Comparison of ENCODE assay signal across 9 mouse cellular contexts in genomic region chr2:65846000-65846755, GRCm38 (mm10). TPM values are rescaled to one million over a fixed set of nuclear protein-coding genes. Genes with fewer than 3 reads are reported as not detected.
DNase-seq lines count a peak whose midpoint lies in the region; ATAC-seq lines count a peak whose summit lies in the region.
"Had no signal": no experiment of that assay in that cellular context is flagged by ENCODE, and none has a peak within 500 bp of the region (broad histone marks: within the 10 kb centered on the region; RNA-seq: fewer than 3 reads in every experiment).

No protein-coding gene starts in this region.

- no peak for ATAC-seq in embryonic facial prominence, embryonic 11.5 days (replicated peaks; ENCODE audit: insufficient number of reproducible peaks, low FRiP score, low TSS enrichment, low read depth)
- no peak; the same call in 1 of the 2 replicates for ATAC-seq in hindbrain, embryonic 14.5 days (ENCODE audit: low FRiP score)
- no peak for ATAC-seq in midbrain, embryonic 16.5 days
- no peak for ATAC-seq in granulocyte monocyte progenitor cell, adult 5-6 weeks (replicated peaks; ENCODE audit: poor library complexity, severe bottlenecking)

- H3K4me1 ChIP-seq in embryonic facial prominence, embryonic 11.5 days (ENCODE audit: control insufficient read depth, insufficient read depth, low read length): no peaks in the 10 kb centered on the region
- H3K4me1 ChIP-seq in hindbrain, embryonic 14.5 days (replicated peaks; ENCODE audit: control insufficient read depth, insufficient read depth, low read length): peaks cover 15% of the 10 kb centered on the region
- H3K4me1 ChIP-seq in midbrain, embryonic 16.5 days (ENCODE audit: control insufficient read depth, insufficient read depth, low read length): peaks cover 7% of the 10 kb centered on the region

- H3K36me3 ChIP-seq in embryonic facial prominence, embryonic 11.5 days (replicated peaks; ENCODE audit: control insufficient read depth, insufficient read depth, low read depth, low read length): no peaks in the 10 kb centered on the region
- no peaks in the 10 kb centered on the region for H3K36me3 ChIP-seq in hindbrain, embryonic 14.5 days (replicated peaks; ENCODE audit: control insufficient read depth, insufficient read depth)
- H3K36me3 ChIP-seq in midbrain, embryonic 16.5 days (ENCODE audit: control insufficient read depth, insufficient read depth, low read length): no peaks in the 10 kb centered on the region

- WGBS in embryonic facial prominence, embryonic 11.5 days: 2% methylated on average over 22 of the region's 22 CpGs
- under 1% methylated on average over 22 of the region's 22 CpGs for WGBS in hindbrain, embryonic 14.5 days
- WGBS in midbrain, embryonic 16.5 days: under 1% methylated on average over 22 of the region's 22 CpGs

- peak overlapping the region; percentile 39 for H3K4me3 ChIP-seq in embryonic facial prominence, embryonic 11.5 days (ENCODE audit: low read depth, low read length)
- peak overlapping the region; percentile 47 for H3K4me3 ChIP-seq in hindbrain, embryonic 14.5 days (replicated peaks; ENCODE audit: low read length)
- peak overlapping the region; percentile 46 for H3K4me3 ChIP-seq in midbrain, embryonic 16.5 days (ENCODE audit: low read depth, low read length)

- H3K27ac ChIP-seq in embryonic facial prominence, embryonic 11.5 days (replicated peaks; ENCODE audit: low read depth, low read length): no peak overlapping the region
- H3K27ac ChIP-seq in hindbrain, embryonic 14.5 days: peak overlapping the region; percentile 85
- H3K27ac ChIP-seq in midbrain, embryonic 16.5 days (ENCODE audit: low read length): peak overlapping the region; percentile 85

- intact Hi-C loops in left cerebral cortex, postnatal 25 days (cut with DNase I): loop anchor here (5.0 kb wide), 2 partner anchors 54 to 86 kb away; no protein-coding TSS in a partner anchor
- intact Hi-C loops in left cerebral cortex, postnatal 10 days (cut with DNase I): loop anchor here (2.0 to 5.0 kb wide), 2 partner anchors 51 to 85 kb away; no protein-coding TSS in a partner anchor

- H3K9me3 ChIP-seq in embryonic facial prominence, embryonic 11.5 days (replicated peaks; ENCODE audit: control insufficient read depth, low read length): no peaks in the 10 kb centered on the region
- H3K9me3 ChIP-seq in hindbrain, embryonic 14.5 days (ENCODE audit: control insufficient read depth, low read length): no peaks in the 10 kb centered on the region
- H3K9me3 ChIP-seq in midbrain, embryonic 16.5 days (replicated peaks; ENCODE audit: control insufficient read depth, low read length, poor library complexity, severe bottlenecking): no peaks in the 10 kb centered on the region

- peak; percentile 31 to 44 for DNase-seq in left cerebral cortex, postnatal 25 days (ENCODE audit: low spot score in 2 of 2)
- no peak for DNase-seq in left cerebral cortex, postnatal 10 days (ENCODE audit: extremely low spot score in 1 of 2, low spot score in 2 of 2)
- peak; percentile 52 for DNase-seq in embryonic facial prominence, embryonic 11.5 days (ENCODE audit: low spot score)
- DNase-seq in hindbrain, embryonic 14.5 days (ENCODE audit: low spot score): peak; percentile 66
- DNase-seq in frontal cortex, postnatal 14 days (ENCODE audit: low spot score in 2 of 2): no peak
- DNase-seq in kidney, adult 9 months: no peak

- H3K4me2 ChIP-seq in embryonic facial prominence, embryonic 11.5 days (ENCODE audit: low read depth, low read length): peak overlapping the region; percentile 10
- H3K4me2 ChIP-seq in hindbrain, embryonic 14.5 days (replicated peaks): peak overlapping the region; percentile 79
- peak overlapping the region; percentile 55 for H3K4me2 ChIP-seq in midbrain, embryonic 16.5 days (ENCODE audit: low read length)

- no peaks in the 10 kb centered on the region for H3K27me3 ChIP-seq in embryonic facial prominence, embryonic 11.5 days (ENCODE audit: control insufficient read depth, insufficient read depth, low read length)
- H3K27me3 ChIP-seq in hindbrain, embryonic 14.5 days (ENCODE audit: control insufficient read depth, insufficient read depth, low read length): no peaks in the 10 kb centered on the region
- no peaks in the 10 kb centered on the region for H3K27me3 ChIP-seq in midbrain, embryonic 16.5 days (ENCODE audit: control insufficient read depth, insufficient read depth, low read depth, low read length)

- H3K9ac ChIP-seq in embryonic facial prominence, embryonic 11.5 days (replicated peaks; ENCODE audit: low read length): peak overlapping the region; percentile 51; the same call in 1 of the 2 replicates
- H3K9ac ChIP-seq in hindbrain, embryonic 14.5 days: peak overlapping the region; percentile 67
- H3K9ac ChIP-seq in midbrain, embryonic 16.5 days (ENCODE audit: low read depth, low read length): peak overlapping the region; percentile 56

RNA-seq across cellular contexts. Expression of gene Csrnp3, which starts 0.6 kb away (rescaled TPM):
- total RNA-seq in left cerebral cortex, postnatal 25 days (2021): 10 to 100 TPM; 86.0 to 91.2 TPM
- total RNA-seq in left cerebral cortex, postnatal 10 days (2021): 100 to 1,000 TPM in 1 of 2 experiments, 10 to 100 TPM in 1; 97.7 to 107 TPM
- polyA plus RNA-seq in embryonic facial prominence, embryonic 11.5 days (2014; fragmentation: Nextera tagmentation; extraction: Ambion mirVana): 4.3 and 5.5 TPM in 2 replicates
- 54.4 and 56.0 TPM in 2 replicates for polyA plus RNA-seq in hindbrain, embryonic 14.5 days (2014; fragmentation: Nextera tagmentation; extraction: Ambion mirVana)
- polyA plus RNA-seq in midbrain, embryonic 16.5 days (2015; fragmentation: Nextera tagmentation; extraction: Ambion mirVana): 56.0 and 76.4 TPM in 2 replicates
- not detected in 2 replicates for total RNA-seq in granulocyte monocyte progenitor cell, adult 5-6 weeks (2014; fragmentation: Nextera tagmentation)
- not detected in 2 replicates for total RNA-seq in granulocyte monocyte progenitor cell, adult 5-6 weeks (2017)
- total RNA-seq: neutrophil, adult 5-6 weeks had no signal

Comparison
In these comparisons a context has a peak if more than half of its experiments do, and no peak if none do; other contexts are left out.
1. DNase-seq: peak in left cerebral cortex, postnatal 25 days (2 of 2), embryonic facial prominence, embryonic 11.5 days (single experiment) and hindbrain, embryonic 14.5 days (single experiment); none in left cerebral cortex, postnatal 10 days (0 of 2), frontal cortex, postnatal 14 days (0 of 2) and kidney, adult 9 months (single experiment).
2. H3K4me2 ChIP-seq: peak in every context shown above with its lines; median percentile 79 in hindbrain, embryonic 14.5 days; 55 in midbrain, embryonic 16.5 days; 10 in embryonic facial prominence, embryonic 11.5 days.
3. RNA of gene Csrnp3, which starts 0.6 kb away (total RNA-seq): 97.7 to 107 TPM in left cerebral cortex, postnatal 10 days and 86.0 to 91.2 TPM in left cerebral cortex, postnatal 25 days; not detected in granulocyte monocyte progenitor cell, adult 5-6 weeks; every median in the first group is over 10 times any median in the second.
4. Peak in every context shown above with its lines, with median percentiles within 50 percentile points of each other: H3K4me3 ChIP-seq and H3K9ac ChIP-seq.